Mouse (Mus musculus): ENCODE measurements at regions not wholly inside any gene's neighbourhood (a gene's known extent, or its start where the extent isn't known, plus 50 kb on each side); places are given as distances from the start of the nearest gene placed in this dataset.

GRCm38 (mm10) chr8:76038526-76038925, 590.0 kb downstream of the Iqcm start:
- intact Hi-C loops (cut with DNase I): no loop called here
- no peak for TF ChIP-seq CTCF (IDR thresholded peaks at IDR 0.05)
- Histone ChIP-seq H3K4me3 (no peak overlapping the region), H3K27ac (no peak overlapping the region)
- DNase-seq (ENCODE audit: extremely low spot score in 1 of 2, low spot score in 2 of 2): no peak

GRCm38 (mm10) chr8:76052003-76052402, 603.5 kb downstream of the Iqcm start:
- TF ChIP-seq CTCF (IDR thresholded peaks at IDR 0.05): no peak
- no peak for DNase-seq (ENCODE audit: extremely low spot score in 1 of 2, low spot score in 2 of 2)
- Histone ChIP-seq H3K4me3 (no peak overlapping the region), H3K27ac (no peak overlapping the region)
- intact Hi-C loops (cut with DNase I): no loop called here

GRCm38 (mm10) chr8:76067721-76068120, 619.2 kb downstream of the Iqcm start:
- Histone ChIP-seq H3K27ac (no peak overlapping the region), H3K4me3 (no peak overlapping the region)
- intact Hi-C loops (cut with DNase I): loop anchor here (5.0 kb wide), 2 partner anchors 830 to 1245 kb away; partner anchors contain the start of gene Nr3c2
- TF ChIP-seq CTCF (IDR thresholded peaks at IDR 0.05): peak; percentile 73
- no peak for DNase-seq (ENCODE audit: extremely low spot score in 1 of 2, low spot score in 2 of 2)

GRCm38 (mm10) chr8:76072671-76073351, 624.3 kb downstream of the Iqcm start:
- Histone ChIP-seq H3K27ac (no peak overlapping the region), H3K4me3 (no peak overlapping the region)
- TF ChIP-seq CTCF (IDR thresholded peaks at IDR 0.05): no peak
- intact Hi-C loops (cut with DNase I): no loop called here
- no peak for DNase-seq (ENCODE audit: extremely low spot score in 1 of 2, low spot score in 2 of 2)

GRCm38 (mm10) chr8:76120587-76121145, 672.2 kb downstream of the Iqcm start:
- DNase-seq (ENCODE audit: extremely low spot score in 1 of 2, low spot score in 2 of 2): no peak
- H3K27ac ChIP-seq: no peak overlapping the region
- no peak for TF ChIP-seq CTCF (IDR thresholded peaks at IDR 0.05)
- H3K4me3 ChIP-seq: no peak overlapping the region
- intact Hi-C loops (cut with DNase I): no loop called here

GRCm38 (mm10) chr8:76127486-76127885, 679.0 kb downstream of the Iqcm start:
- Histone ChIP-seq H3K27ac (no peak overlapping the region), H3K4me3 (no peak overlapping the region)
- intact Hi-C loops (cut with DNase I): no loop called here
- no peak for DNase-seq (ENCODE audit: extremely low spot score in 1 of 2, low spot score in 2 of 2)
- no peak for TF ChIP-seq CTCF (IDR thresholded peaks at IDR 0.05)

- Histone ChIP-seq H3K27ac (no peak overlapping the region), H3K4me3 (no peak overlapping the region)
- intact Hi-C loops (cut with DNase I): no loop called here
- DNase-seq (ENCODE audit: extremely low spot score in 1 of 2, low spot score in 2 of 2): no peak
- TF ChIP-seq CTCF (IDR thresholded peaks at IDR 0.05): no peak
Observed at GRCm38 (mm10) chr8:76137219-76137618, 688.7 kb downstream of the Iqcm start.

- intact Hi-C loops (cut with DNase I): no loop called here
- Histone ChIP-seq H3K27ac (no peak overlapping the region), H3K4me3 (no peak overlapping the region)
- TF ChIP-seq CTCF (IDR thresholded peaks at IDR 0.05): no peak
- DNase-seq (ENCODE audit: extremely low spot score in 1 of 2, low spot score in 2 of 2): no peak
Observed at GRCm38 (mm10) chr8:76148681-76149080, 700.2 kb downstream of the Iqcm start.

GRCm38 (mm10) chr8:76182520-76182919, 716.7 kb upstream of the Nr3c2 start:
- no peak for TF ChIP-seq CTCF (IDR thresholded peaks at IDR 0.05)
- Histone ChIP-seq H3K27ac (no peak overlapping the region), H3K4me3 (no peak overlapping the region)
- no peak for DNase-seq (ENCODE audit: extremely low spot score in 1 of 2, low spot score in 2 of 2)
- intact Hi-C loops (cut with DNase I): no loop called here

- Histone ChIP-seq H3K4me3 (no peak overlapping the region), H3K27ac (no peak overlapping the region)
- intact Hi-C loops (cut with DNase I): no loop called here
- no peak for TF ChIP-seq CTCF (IDR thresholded peaks at IDR 0.05)
- no peak for DNase-seq (ENCODE audit: extremely low spot score in 1 of 2, low spot score in 2 of 2)
Observed at GRCm38 (mm10) chr8:76183836-76184235, 715.4 kb upstream of the Nr3c2 start.

- Histone ChIP-seq H3K4me3 (no peak overlapping the region), H3K27ac (no peak overlapping the region)
- intact Hi-C loops (cut with DNase I): no loop called here
- no peak for DNase-seq (ENCODE audit: extremely low spot score in 1 of 2, low spot score in 2 of 2)
- no peak for TF ChIP-seq CTCF (IDR thresholded peaks at IDR 0.05)
Observed at GRCm38 (mm10) chr8:76187293-76187692, 711.9 kb upstream of the Nr3c2 start.

GRCm38 (mm10) chr8:76211891-76212290, 687.4 kb upstream of the Nr3c2 start:
- no peak for TF ChIP-seq CTCF (IDR thresholded peaks at IDR 0.05)
- intact Hi-C loops (cut with DNase I): no loop called here
- Histone ChIP-seq H3K27ac (no peak overlapping the region), H3K4me3 (no peak overlapping the region)
- no peak for DNase-seq (ENCODE audit: extremely low spot score in 1 of 2, low spot score in 2 of 2)
